Mouse (Mus musculus): Measurements from ENCODE around the gene Rere. TPM values are rescaled to one million over a fixed set of nuclear protein-coding genes. Genes with fewer than 3 reads are reported as not detected.

Rere gene
- polyA plus RNA-seq, 1 experiment from 2014 or later = 31.9 TPM

- Histone ChIP-seq H3K4me2 (no peak overlapping the region), H3K27me3 (no peaks in the 10 kb centered on the region), H3K4me1 (peaks cover 47% of the 10 kb centered on the region), H3K36me3 (no peaks in the 10 kb centered on the region), H3K9me3 (no peaks in the 10 kb centered on the region), H3K27ac (no peak overlapping the region), H3K4me3 (no peak overlapping the region), H3K9ac (no peak overlapping the region)
- no peak for ATAC-seq (ENCODE audit: borderline replicate concordance, extremely low read depth, low FRiP score, low TSS enrichment)
- WGBS = 73% methylated on average over 6 of the region's 6 CpGs
These were observed 168.7 kb downstream of the Rere start for GRCm38 (mm10) chr4:150450081-150450691.

GRCm38 (mm10) chr4:150452155-150452847, 170.9 kb downstream of the Rere start:
- H3K4me3 ChIP-seq = no peak overlapping the region
- no peak overlapping the region for H3K4me2 ChIP-seq
- H3K27ac ChIP-seq = no peak overlapping the region
- no peaks in the 10 kb centered on the region for H3K27me3 ChIP-seq
- WGBS = 75% methylated on average over 11 of the region's 11 CpGs
- H3K9me3 ChIP-seq = no peaks in the 10 kb centered on the region
- H3K9ac ChIP-seq = no peak overlapping the region
- H3K36me3 ChIP-seq = no peaks in the 10 kb centered on the region
- H3K4me1 ChIP-seq = peaks cover 37% of the 10 kb centered on the region
- no peak for ATAC-seq (ENCODE audit: borderline replicate concordance, extremely low read depth, low FRiP score, low TSS enrichment)

- Histone ChIP-seq H3K27me3 (no peaks in the 10 kb centered on the region), H3K4me1 (peaks cover 38% of the 10 kb centered on the region), H3K4me3 (no peak overlapping the region), H3K9me3 (no peaks in the 10 kb centered on the region), H3K9ac (no peak overlapping the region), H3K36me3 (no peaks in the 10 kb centered on the region), H3K27ac (peak overlapping the region; percentile 23), H3K4me2 (no peak overlapping the region)
- WGBS = 29% methylated on average over 12 of the region's 12 CpGs
- ATAC-seq (ENCODE audit: borderline replicate concordance, extremely low read depth, low FRiP score, low TSS enrichment) = no peak
These were observed 173.3 kb downstream of the Rere start for GRCm38 (mm10) chr4:150454571-150455306.

GRCm38 (mm10) chr4:150455750-150456149, 174.3 kb downstream of the Rere start:
- no peak for ATAC-seq (ENCODE audit: borderline replicate concordance, extremely low read depth, low FRiP score, low TSS enrichment)
- Histone ChIP-seq H3K9me3 (no peaks in the 10 kb centered on the region), H3K27ac (no peak overlapping the region), H3K27me3 (no peaks in the 10 kb centered on the region), H3K36me3 (no peaks in the 10 kb centered on the region), H3K4me3 (no peak overlapping the region), H3K4me1 (peaks cover 38% of the 10 kb centered on the region), H3K9ac (no peak overlapping the region), H3K4me2 (no peak overlapping the region)
- 72% methylated on average over 1 of the region's 1 CpGs for WGBS

GRCm38 (mm10) chr4:150456452-150456851, 175.0 kb downstream of the Rere start:
- ATAC-seq (ENCODE audit: borderline replicate concordance, extremely low read depth, low FRiP score, low TSS enrichment) = no peak
- 77% methylated on average over 7 of the region's 7 CpGs for WGBS
- Histone ChIP-seq H3K4me3 (no peak overlapping the region), H3K4me1 (peaks cover 44% of the 10 kb centered on the region), H3K36me3 (no peaks in the 10 kb centered on the region), H3K4me2 (no peak overlapping the region), H3K27me3 (no peaks in the 10 kb centered on the region), H3K27ac (no peak overlapping the region), H3K9ac (no peak overlapping the region), H3K9me3 (no peaks in the 10 kb centered on the region)

- H3K27me3 ChIP-seq = no peaks in the 10 kb centered on the region
- H3K4me3 ChIP-seq = no peak overlapping the region
- H3K9me3 ChIP-seq = no peaks in the 10 kb centered on the region
- H3K27ac ChIP-seq = no peak overlapping the region
- ATAC-seq (ENCODE audit: borderline replicate concordance, extremely low read depth, low FRiP score, low TSS enrichment) = no peak
- H3K36me3 ChIP-seq = no peaks in the 10 kb centered on the region
- 71% methylated on average over 2 of the region's 2 CpGs for WGBS
- H3K4me1 ChIP-seq = peaks cover 47% of the 10 kb centered on the region
- H3K9ac ChIP-seq = no peak overlapping the region
- H3K4me2 ChIP-seq = no peak overlapping the region
These were observed 175.4 kb downstream of the Rere start for GRCm38 (mm10) chr4:150456886-150457285.

GRCm38 (mm10) chr4:150457353-150457752, 175.9 kb downstream of the Rere start:
- Histone ChIP-seq H3K27me3 (no peaks in the 10 kb centered on the region), H3K4me1 (peaks cover 50% of the 10 kb centered on the region), H3K9ac (no peak overlapping the region), H3K4me3 (no peak overlapping the region), H3K9me3 (no peaks in the 10 kb centered on the region), H3K27ac (no peak overlapping the region), H3K36me3 (no peaks in the 10 kb centered on the region), H3K4me2 (no peak overlapping the region)
- ATAC-seq (ENCODE audit: borderline replicate concordance, extremely low read depth, low FRiP score, low TSS enrichment) = no peak
- 65% methylated on average over 4 of the region's 4 CpGs for WGBS

GRCm38 (mm10) chr4:150457771-150458170, 176.3 kb downstream of the Rere start:
- H3K4me3 ChIP-seq = no peak overlapping the region
- H3K4me1 ChIP-seq = peaks cover 54% of the 10 kb centered on the region
- ATAC-seq (ENCODE audit: borderline replicate concordance, extremely low read depth, low FRiP score, low TSS enrichment) = no peak
- H3K36me3 ChIP-seq = no peaks in the 10 kb centered on the region
- no peaks in the 10 kb centered on the region for H3K27me3 ChIP-seq
- H3K9me3 ChIP-seq = no peaks in the 10 kb centered on the region
- WGBS = 58% methylated on average over 7 of the region's 7 CpGs
- no peak overlapping the region for H3K4me2 ChIP-seq
- H3K9ac ChIP-seq = no peak overlapping the region
- H3K27ac ChIP-seq = no peak overlapping the region

- H3K4me1 ChIP-seq = peaks cover 49% of the 10 kb centered on the region
- ATAC-seq (ENCODE audit: borderline replicate concordance, extremely low read depth, low FRiP score, low TSS enrichment) = no peak
- no peak overlapping the region for H3K4me3 ChIP-seq
- no peak overlapping the region for H3K4me2 ChIP-seq
- WGBS = 47% methylated on average over 6 of the region's 6 CpGs
- H3K36me3 ChIP-seq = no peaks in the 10 kb centered on the region
- no peak overlapping the region for H3K9ac ChIP-seq
- no peaks in the 10 kb centered on the region for H3K27me3 ChIP-seq
- no peak overlapping the region for H3K27ac ChIP-seq
- no peaks in the 10 kb centered on the region for H3K9me3 ChIP-seq
These were observed 177.8 kb downstream of the Rere start for GRCm38 (mm10) chr4:150459022-150459794.

- 54% methylated on average over 5 of the region's 5 CpGs for WGBS
- H3K9ac ChIP-seq = no peak overlapping the region
- H3K4me2 ChIP-seq = no peak overlapping the region
- H3K36me3 ChIP-seq = no peaks in the 10 kb centered on the region
- ATAC-seq (ENCODE audit: borderline replicate concordance, extremely low read depth, low FRiP score, low TSS enrichment) = peak; percentile 52; the same call in 1 of the 2 replicates
- no peaks in the 10 kb centered on the region for H3K27me3 ChIP-seq
- no peaks in the 10 kb centered on the region for H3K9me3 ChIP-seq
- no peak overlapping the region; the same call in 1 of the 2 replicates for H3K27ac ChIP-seq
- no peak overlapping the region for H3K4me3 ChIP-seq
- H3K4me1 ChIP-seq = peaks cover 37% of the 10 kb centered on the region
These were observed 179.0 kb downstream of the Rere start for GRCm38 (mm10) chr4:150460451-150460850.

- no peak overlapping the region for H3K4me2 ChIP-seq
- no peaks in the 10 kb centered on the region for H3K9me3 ChIP-seq
- H3K4me3 ChIP-seq = no peak overlapping the region
- 62% methylated on average over 5 of the region's 5 CpGs for WGBS
- no peaks in the 10 kb centered on the region for H3K36me3 ChIP-seq
- 0 out of 2 replicates have a peak overlapping the region, but pooled peaks have one; percentile 21 for H3K27ac ChIP-seq
- no peak for ATAC-seq (ENCODE audit: borderline replicate concordance, extremely low read depth, low FRiP score, low TSS enrichment)
- no peak overlapping the region for H3K9ac ChIP-seq
- peaks cover 37% of the 10 kb centered on the region for H3K4me1 ChIP-seq
- H3K27me3 ChIP-seq = no peaks in the 10 kb centered on the region
These were observed 179.6 kb downstream of the Rere start for GRCm38 (mm10) chr4:150461011-150461410.
